Mouse (Mus musculus) lung, postnatal 0 days (tissue): ENCODE results near the gene Ltbp1.

Experiments
- CTCF ChIP-seq: IDR thresholded peaks from 2 replicates; pipeline ENCODE4 v1.5.1; 2016; ENCODE audit warnings: antibody characterized with exemption, mild to moderate bottlenecking
- EP300 ChIP-seq: IDR thresholded peaks from 2 replicates; pipeline ENCODE4 v1.6.1; 2016; ENCODE audit warnings: antibody characterized with exemption, mild to moderate bottlenecking, control low read depth

DNA sequence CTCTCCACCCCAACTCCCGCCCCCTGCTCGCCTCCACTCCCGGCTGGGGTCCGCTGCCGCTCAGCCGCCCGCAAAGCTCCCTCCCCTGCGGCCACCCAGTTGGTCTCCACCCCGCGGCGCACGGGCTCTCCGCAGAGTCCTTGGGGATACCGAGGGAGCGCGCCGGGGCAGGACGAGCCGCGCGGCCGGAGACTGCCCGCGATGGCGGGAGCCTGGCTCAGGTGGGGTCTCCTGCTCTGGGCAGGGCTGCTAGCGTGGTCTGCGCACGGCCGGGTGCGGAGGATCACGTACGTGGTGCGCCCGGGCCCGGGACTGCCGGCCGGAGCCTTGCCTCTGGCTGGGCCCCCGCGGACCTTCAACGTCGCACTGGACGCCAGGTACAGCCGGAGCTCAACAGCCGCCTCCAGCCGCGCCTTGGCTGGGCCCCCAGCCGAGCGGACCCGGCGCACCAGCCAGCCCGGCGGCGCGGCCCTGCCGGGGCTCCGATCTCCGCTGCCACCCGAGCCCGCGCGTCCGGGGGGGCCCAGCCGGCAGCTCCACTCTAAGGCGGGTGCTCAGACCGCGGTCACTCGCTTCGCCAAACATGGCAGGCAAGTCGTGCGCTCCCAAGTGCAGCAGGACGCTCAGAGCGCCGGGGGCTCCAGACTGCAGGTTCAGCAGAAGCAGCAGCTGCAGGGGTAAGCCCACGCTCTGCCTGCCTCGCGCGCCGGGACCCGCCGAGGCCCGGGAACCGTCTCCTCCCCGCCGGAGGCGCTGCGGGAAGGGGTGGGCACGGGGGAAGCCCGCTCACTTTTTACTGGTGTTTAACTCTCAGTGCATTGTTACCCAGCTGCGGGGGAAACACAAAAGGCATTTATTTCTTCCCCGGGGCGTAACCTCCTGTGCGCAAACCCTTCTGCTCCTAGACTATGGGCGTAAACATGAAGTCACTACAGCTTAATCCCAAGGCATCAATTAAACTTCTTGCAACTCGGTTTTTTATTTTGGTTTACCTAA is 615 bp downstream of the Ltbp1 start:
- TF ChIP-seq EP300 = no peak
- peak; percentile 22; the same call in 1 of the 2 replicates for TF ChIP-seq CTCF
